Mouse (Mus musculus) thymus, postnatal 10 days (tissue): ENCODE data around the gene Gm14325.
A peak's percentile ranks its signal among the peaks of the same experiment; 100 is the strongest.
"Not testable (repeated sequence)": the region's sequence is repeated elsewhere in the genome, so short reads cannot be mapped to it uniquely, and the experiment has no call there.

ENCODE experiments used
- DNase-seq, 2 experiments: peaks; one replicate each; pipeline ENCODE4 v3.0.0; 2021; ENCODE audit warnings: low spot score in 2 of 2

Gm14325 gene

GRCm38 (mm10) chr2:177839901-177840663 lies at the start of gene Gm14325:
TSS of gene Gm14325 (minus strand) at chr2:177840336.
- peak in 1 of 2 experiments; percentile 47 for DNase-seq

GRCm38 (mm10) chr2:177887743-177888142 lies 47.6 kb upstream of the Gm14325 start:
- not testable (repeated sequence) for DNase-seq

- DNase-seq = not testable (repeated sequence)
These were observed 22.1 kb upstream of the Gm14325 start for GRCm38 (mm10) chr2:177862254-177862653.

- DNase-seq = not testable (repeated sequence)
These were observed 3.5 kb upstream of the Gm14325 start for GRCm38 (mm10) chr2:177843666-177844065.

- DNase-seq = not testable (repeated sequence)
These were observed 3.4 kb downstream of the Gm14325 start for GRCm38 (mm10) chr2:177836756-177837155.

- DNase-seq = not testable (repeated sequence)
These were observed 4.2 kb downstream of the Gm14325 start for GRCm38 (mm10) chr2:177835733-177836536.

- DNase-seq = not testable (repeated sequence)
These were observed 18.2 kb downstream of the Gm14325 start for GRCm38 (mm10) chr2:177821952-177822351.

GRCm38 (mm10) chr2:177806170-177806569 lies 34.0 kb downstream of the Gm14325 start:
- not testable (repeated sequence) for DNase-seq

- not testable (repeated sequence) for DNase-seq
These were observed 52.8 kb downstream of the Gm14325 start for GRCm38 (mm10) chr2:177787351-177787750.
